Mouse (Mus musculus) brain, embryonic 14.5 days (tissue): Measurements from ENCODE around the gene Susd6.

Source experiments
- CTCF ChIP-seq: fragments of 200-500 bp; IDR thresholded peaks from 2 replicates; pipeline ENCODE4 v1.5.1; 2012; ENCODE audit warnings: inconsistent platforms, mild to moderate bottlenecking, moderate library complexity, borderline replicate concordance; ENCODE audit not compliant: insufficient read depth, insufficient read length; ENCODE audit errors: extremely low read depth
- POLR2A ChIP-seq: fragments of 200-500 bp; IDR thresholded peaks from 2 replicates; pipeline ENCODE4 v1.6.1; 2012; ENCODE audit warnings: mild to moderate bottlenecking, inconsistent platforms, borderline replicate concordance; ENCODE audit not compliant: poor library complexity, insufficient read depth, insufficient read length, severe bottlenecking; ENCODE audit errors: extremely low read depth

DNA sequence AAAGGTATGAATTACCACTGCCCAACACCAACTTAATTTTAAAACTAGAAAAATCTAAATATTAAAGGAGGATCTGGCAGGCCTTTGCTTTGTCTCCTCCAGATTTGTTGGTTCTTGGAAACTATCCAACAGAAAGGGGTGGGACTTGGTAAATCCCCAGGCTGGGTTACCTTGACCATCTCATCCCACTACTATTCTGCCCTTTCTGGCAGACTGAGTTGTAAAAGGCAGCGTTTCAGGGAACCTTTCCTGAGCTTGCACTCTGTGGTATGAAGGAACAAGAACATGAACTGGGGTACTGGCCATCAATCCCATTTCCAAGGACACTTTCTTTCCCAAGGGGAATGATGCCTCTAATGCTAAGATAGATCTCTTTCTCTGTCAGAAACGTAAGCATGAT, 52.9 kb downstream of the Susd6 start:
- no peak for TF ChIP-seq CTCF
- no peak for TF ChIP-seq POLR2A
